Mouse (Mus musculus) midbrain, embryonic 14.5 days (tissue): ENCODE measurements around the gene Arhgef15. TPM values are rescaled to one million over a fixed set of nuclear protein-coding genes. Genes with fewer than 3 reads are reported as not detected.
A peak's percentile ranks its signal among the peaks of the same experiment; 100 is the strongest.

ENCODE experiments used
- ATAC-seq: fragments of 200-750 bp; cut with Nextera tagmentation; 2 replicates; pipeline ENCODE4 v1.8.0; 2017; ENCODE audit warnings: moderate number of reproducible peaks, moderate library complexity; ENCODE audit not compliant: low FRiP score, low TSS enrichment
- DNase-seq: peaks from one replicate; pipeline ENCODE4 v3.0.0-alpha.2; 2015
- H3K27ac ChIP-seq: fragments of 300-500 bp; sonication (generic); replicated peaks from 2 replicates; pipeline ENCODE4 v1.5.1; 2014; ENCODE audit warnings: mild to moderate bottlenecking, low read depth, low read length, moderate library complexity
- H3K27me3 ChIP-seq: fragments of 300-500 bp; sonication (generic); 2 replicates; pipeline ENCODE4 v1.6.1; 2014; ENCODE audit warnings: low read length, control low read depth, mixed read lengths; ENCODE audit not compliant: control insufficient read depth, insufficient read depth
- H3K36me3 ChIP-seq: fragments of 300-500 bp; sonication (generic); 2 replicates; pipeline ENCODE4 v1.6.1; 2014; ENCODE audit warnings: low read length, control low read depth; ENCODE audit not compliant: control insufficient read depth, insufficient read depth
- H3K4me1 ChIP-seq: fragments of 300-500 bp; sonication (generic); 2 replicates; pipeline ENCODE4 v1.6.1; 2014; ENCODE audit warnings: mild to moderate bottlenecking, antibody characterized with exemption, low read length, control low read depth; ENCODE audit not compliant: control insufficient read depth, insufficient read depth
- H3K4me2 ChIP-seq: fragments of 300-500 bp; sonication (generic); 2 replicates; pipeline ENCODE4 v1.6.1; 2014; ENCODE audit warnings: mild to moderate bottlenecking, low read length, moderate library complexity
- H3K4me3 ChIP-seq: fragments of 300-500 bp; sonication (generic); replicated peaks from 2 replicates; pipeline ENCODE4 v1.5.1; 2014; ENCODE audit warnings: low read depth, low read length
- H3K9ac ChIP-seq: fragments of 300-500 bp; sonication (generic); replicated peaks from 2 replicates; pipeline ENCODE4 v1.6.1; 2014; ENCODE audit warnings: mild to moderate bottlenecking, low read length, moderate library complexity
- H3K9me3 ChIP-seq: fragments of 300-500 bp; sonication (generic); 2 replicates; pipeline ENCODE4 v1.6.1; 2016; ENCODE audit warnings: low read length, control low read depth, mixed read lengths; ENCODE audit not compliant: control insufficient read depth
- WGBS: fragments of 180-500 bp; shearing (Covaris S2); extraction: QIAGEN DNeasy Blood & Tissue Kit; methylation state at CpG from one replicate; pipeline ENCODE4 v1.1.7; 2014; 5-methylcytosine and 5-hydroxymethylcytosine counted together
- polyA plus RNA-seq: library from polyadenylated mRNA; unstranded; fragments of >200 nt; fragmentation: Nextera tagmentation; extraction: Ambion mirVana; gene quantifications from 2 replicates; pipeline ENCODE4 v1.2.1, GENCODE M21; 2014

Arhgef15 gene
- polyA plus RNA-seq, 1 experiment from 2014 or later = 19.5 TPM

DNA sequence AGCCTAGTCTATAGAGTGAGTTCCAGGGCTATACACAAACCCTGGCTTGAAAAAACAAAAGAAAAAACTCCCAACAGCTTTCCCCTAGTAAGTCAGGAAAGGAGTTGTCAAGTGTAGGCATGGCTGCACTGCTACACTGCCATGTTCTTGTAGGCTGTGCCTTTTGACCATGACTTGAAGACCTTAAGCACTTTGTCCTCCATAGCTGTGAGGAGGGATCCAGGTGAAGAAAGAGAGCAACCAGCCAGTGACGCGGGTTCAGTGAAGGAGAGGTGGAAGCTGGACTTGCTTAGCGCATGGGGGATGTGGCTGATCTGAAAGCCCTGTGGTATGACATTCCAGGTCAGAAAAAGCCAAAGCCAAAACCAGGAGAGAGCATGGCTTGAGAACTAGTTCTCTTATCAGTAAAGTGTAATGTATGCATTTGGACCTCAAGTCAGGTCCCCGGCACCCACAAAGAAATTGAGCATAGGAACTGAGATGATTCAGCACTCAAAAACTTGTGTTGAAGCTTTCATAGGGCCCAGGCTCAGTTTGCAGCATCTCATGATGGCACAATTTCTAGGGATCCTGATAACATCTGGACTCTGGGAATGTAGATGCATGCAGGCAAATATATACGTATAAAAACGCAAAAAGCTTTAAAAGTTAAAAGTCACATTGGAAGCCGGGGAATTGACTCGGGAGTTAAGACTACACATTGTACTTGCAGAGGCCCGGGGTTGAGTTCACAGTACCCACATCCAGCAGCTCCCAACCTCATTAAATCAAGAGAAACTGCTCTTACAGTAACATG is 51.4 kb downstream of the Arhgef15 start:
- H3K4me1 ChIP-seq = peaks cover 6% of the 10 kb centered on the region
- peaks cover 51% of the 10 kb centered on the region for H3K36me3 ChIP-seq
- DNase-seq (no peak), ATAC-seq (no peak)
- WGBS = 90% methylated on average over 9 of the region's 9 CpGs
- H3K9me3 ChIP-seq = no peaks in the 10 kb centered on the region
- H3K4me2 ChIP-seq = no peak overlapping the region
- H3K4me3 ChIP-seq = no peak overlapping the region
- H3K27ac ChIP-seq = no peak overlapping the region
- no peak overlapping the region for H3K9ac ChIP-seq
- no peaks in the 10 kb centered on the region for H3K27me3 ChIP-seq

DNA sequence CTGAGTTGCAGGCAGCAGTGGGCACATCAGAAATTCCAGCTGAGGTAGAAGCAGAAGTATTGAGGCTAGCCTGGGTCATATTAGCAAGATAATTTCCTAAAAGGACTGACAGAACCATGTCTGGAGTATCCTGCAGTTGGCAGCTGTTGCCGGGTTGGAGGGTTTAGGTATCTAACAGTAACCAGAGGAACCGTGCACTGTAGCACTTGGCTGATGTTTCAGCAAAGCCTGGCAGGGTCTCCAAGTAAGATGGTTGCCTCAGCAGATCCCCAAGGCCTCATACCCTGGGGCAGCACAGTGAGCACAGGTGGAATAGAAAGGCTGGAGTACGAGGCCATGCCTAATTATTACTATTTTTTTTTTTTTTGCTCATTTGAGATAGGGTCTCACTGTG is 52.1 kb downstream of the Arhgef15 start:
- peaks cover 51% of the 10 kb centered on the region for H3K36me3 ChIP-seq
- 94% methylated on average over 3 of the region's 3 CpGs for WGBS
- H3K4me3 ChIP-seq = no peak overlapping the region
- no peaks in the 10 kb centered on the region for H3K9me3 ChIP-seq
- H3K4me1 ChIP-seq = peaks cover 6% of the 10 kb centered on the region
- no peak overlapping the region for H3K9ac ChIP-seq
- H3K27ac ChIP-seq = no peak overlapping the region
- ATAC-seq = no peak
- H3K4me2 ChIP-seq = no peak overlapping the region
- no peaks in the 10 kb centered on the region for H3K27me3 ChIP-seq
- no peak for DNase-seq

- 82% methylated on average over 8 of the region's 8 CpGs for WGBS
- no peaks in the 10 kb centered on the region for H3K9me3 ChIP-seq
Measured at GRCm38 (mm10) chr11:68904375-68905137, 52.7 kb downstream of the Arhgef15 start.

DNA sequence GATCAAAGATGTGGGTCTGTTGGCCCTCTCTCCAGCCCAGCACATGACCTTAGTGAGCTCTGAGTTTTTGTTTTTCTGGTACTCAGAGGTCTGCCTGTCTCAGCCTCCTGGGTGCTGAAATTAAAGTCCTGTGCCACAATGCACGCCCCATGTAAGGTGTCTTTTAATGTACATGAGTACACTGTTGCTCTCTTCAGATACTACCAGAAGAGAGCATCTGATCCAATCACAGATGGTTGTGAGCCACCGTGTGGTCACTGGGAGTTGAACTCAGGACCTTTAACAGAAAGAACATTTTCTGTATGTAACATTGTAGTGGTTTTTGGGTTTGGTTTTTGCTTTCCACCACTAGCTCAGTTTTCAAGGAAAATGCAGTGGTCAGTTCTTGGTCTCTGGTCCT is 53.5 kb downstream of the Arhgef15 start:
- 93% methylated on average over 2 of the region's 2 CpGs for WGBS
- H3K4me3 ChIP-seq = no peak overlapping the region

More at GRCm38 (mm10) chr11:68904375-68905137, 52.7 kb downstream of the Arhgef15 start:
- Histone ChIP-seq H3K27ac (no peak overlapping the region), H3K4me3 (no peak overlapping the region), H3K27me3 (no peaks in the 10 kb centered on the region), H3K4me2 (no peak overlapping the region), H3K4me1 (peaks cover 6% of the 10 kb centered on the region), H3K36me3 (peaks cover 51% of the 10 kb centered on the region), H3K9ac (no peak overlapping the region)
- ATAC-seq (no peak), DNase-seq (peak; percentile 93)

DNA sequence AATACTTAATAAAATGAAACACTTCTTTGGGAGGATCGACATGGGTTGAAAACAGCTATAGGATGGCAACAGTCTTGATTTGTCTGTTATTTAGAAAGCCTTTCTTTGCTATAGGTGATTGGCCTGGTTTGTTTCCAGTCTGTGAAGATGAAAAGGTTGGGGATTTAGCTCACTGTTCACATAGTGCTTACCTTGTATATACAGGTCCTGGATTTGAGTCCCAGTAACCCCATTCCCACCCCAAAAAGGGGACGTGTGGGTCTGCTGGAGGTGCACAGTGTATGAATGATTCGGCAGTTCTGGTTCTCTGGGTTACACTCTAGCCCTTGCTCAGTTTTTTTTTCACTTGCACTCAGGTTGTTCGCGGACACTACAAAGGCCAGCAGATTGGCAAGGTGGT is 54.5 kb downstream of the Arhgef15 start:
- Histone ChIP-seq H3K4me1 (peaks cover 6% of the 10 kb centered on the region), H3K36me3 (peaks cover 51% of the 10 kb centered on the region), H3K9ac (peak overlapping the region; percentile 95; the same call in 1 of the 2 replicates), H3K4me2 (peak overlapping the region; percentile 61), H3K4me3 (peak overlapping the region; percentile 94), H3K27me3 (no peaks in the 10 kb centered on the region), H3K9me3 (no peaks in the 10 kb centered on the region), H3K27ac (no peak overlapping the region)
- DNase-seq (no peak), ATAC-seq (no peak)
- WGBS = 88% methylated on average over 5 of the region's 5 CpGs

More for the DNA sequence above, 53.5 kb downstream of the Arhgef15 start:
- Histone ChIP-seq H3K27ac (no peak overlapping the region), H3K4me2 (no peak overlapping the region), H3K36me3 (peaks cover 51% of the 10 kb centered on the region), H3K9me3 (no peaks in the 10 kb centered on the region), H3K27me3 (no peaks in the 10 kb centered on the region), H3K4me1 (peaks cover 6% of the 10 kb centered on the region), H3K9ac (no peak overlapping the region)
- ATAC-seq = no peak
- DNase-seq = no peak

DNA sequence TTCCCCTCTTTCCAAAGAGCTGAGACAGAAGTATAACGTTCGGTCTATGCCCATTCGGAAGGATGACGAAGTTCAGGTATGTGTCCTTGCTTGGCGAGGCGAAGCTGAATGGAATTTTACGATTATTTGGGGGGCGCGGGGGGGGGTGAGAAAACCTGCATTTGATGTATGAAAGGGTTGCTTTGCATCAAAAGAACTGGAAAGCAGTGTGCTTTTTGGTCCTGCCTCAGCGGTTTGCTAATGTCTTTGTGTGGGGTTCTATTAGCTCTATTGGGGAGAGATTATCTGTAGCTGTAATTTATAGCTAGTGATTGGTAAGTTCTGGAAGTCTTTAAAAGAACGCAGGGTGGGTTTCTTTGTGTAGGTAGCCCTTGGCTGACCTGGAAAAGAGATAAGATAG is 54.9 kb downstream of the Arhgef15 start:
- 6% methylated on average over 11 of the region's 11 CpGs for WGBS
- H3K9ac ChIP-seq = peak overlapping the region; percentile 95
- no peaks in the 10 kb centered on the region for H3K27me3 ChIP-seq
- peaks cover 6% of the 10 kb centered on the region for H3K4me1 ChIP-seq
- H3K36me3 ChIP-seq = peaks cover 46% of the 10 kb centered on the region
- H3K4me2 ChIP-seq = peak overlapping the region; percentile 61
- DNase-seq = no peak
- no peak for ATAC-seq
- H3K9me3 ChIP-seq = no peaks in the 10 kb centered on the region
- H3K27ac ChIP-seq = no peak overlapping the region
- peak overlapping the region; percentile 94 for H3K4me3 ChIP-seq

DNA sequence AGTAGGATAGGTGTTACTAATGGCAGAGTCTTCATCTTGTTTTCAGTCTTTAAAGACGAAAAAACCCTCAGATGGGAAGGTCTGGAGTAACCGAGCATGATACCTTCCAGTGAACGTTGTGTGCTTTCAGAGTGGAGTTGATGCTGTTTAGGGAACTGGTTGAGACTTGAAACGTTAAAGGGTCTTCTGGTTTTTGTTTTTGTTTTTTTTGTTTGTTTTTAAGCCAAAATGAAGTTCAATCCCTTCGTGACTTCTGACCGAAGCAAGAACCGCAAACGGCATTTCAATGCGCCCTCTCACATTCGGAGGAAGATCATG is 55.3 kb downstream of the Arhgef15 start:
- Histone ChIP-seq H3K27ac (peak overlapping the region; percentile 93; the same call in 1 of the 2 replicates), H3K4me1 (peaks cover 6% of the 10 kb centered on the region), H3K9ac (peak overlapping the region; percentile 95), H3K4me3 (peak overlapping the region; percentile 94), H3K9me3 (no peaks in the 10 kb centered on the region), H3K27me3 (no peaks in the 10 kb centered on the region), H3K4me2 (peak overlapping the region; percentile 61), H3K36me3 (peaks cover 43% of the 10 kb centered on the region)
- under 1% methylated on average over 9 of the region's 10 CpGs for WGBS
- ATAC-seq (no peak), DNase-seq (no peak)

DNA sequence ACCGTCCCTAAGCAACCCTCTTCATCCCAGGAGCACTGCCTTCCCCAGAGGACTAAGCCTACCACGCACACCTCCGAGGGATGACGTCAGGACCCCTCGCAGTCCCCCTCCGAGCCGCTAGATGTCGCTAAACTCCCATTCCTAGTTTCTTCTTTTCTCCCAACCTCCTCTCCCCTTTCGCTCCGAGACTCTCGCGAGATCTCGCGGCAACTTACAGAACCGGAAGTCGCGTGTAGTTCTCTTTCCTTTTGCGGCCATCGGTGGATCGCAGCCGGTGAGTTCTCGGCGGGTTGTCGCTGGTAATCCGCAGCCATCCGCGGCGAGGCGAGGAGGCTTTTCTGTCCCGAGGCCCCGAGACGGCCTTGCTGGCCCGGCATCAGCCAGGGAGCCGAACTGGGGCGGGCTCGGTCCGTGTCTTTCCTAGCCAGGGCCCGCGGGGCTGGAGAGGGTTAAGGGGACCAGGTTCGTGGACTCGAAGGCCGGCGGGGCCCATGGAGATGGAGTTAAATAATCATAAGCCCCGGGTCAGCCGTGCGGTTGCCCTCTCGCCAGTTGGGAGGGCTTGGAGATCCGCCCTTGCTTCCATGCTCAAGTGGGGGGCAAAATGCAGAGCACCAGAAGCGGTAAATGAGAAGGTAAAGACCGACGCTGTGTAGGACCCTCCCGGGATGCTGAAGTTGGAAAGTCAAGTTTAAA is 55.8 kb downstream of the Arhgef15 start, which contains the start of gene Rpl26:
Gene Rpl26, plus strand, starts transcription at position 233 of the 696 bp plus-strand sequence.
- H3K4me3 ChIP-seq = peak within 1 kb of the TSS; percentile 94
- peaks cover 39% of the 10 kb centered on the region for H3K36me3 ChIP-seq
- peak; percentile 99 for DNase-seq
- peaks cover 6% of the 10 kb centered on the region for H3K4me1 ChIP-seq
- peak; percentile 89 for ATAC-seq
- H3K27me3 ChIP-seq = no peaks in the 10 kb centered on the region
- WGBS = under 1% methylated on average over 52 of the region's 52 CpGs
- peak within 1 kb of the TSS; percentile 95 for H3K9ac ChIP-seq
- H3K4me2 ChIP-seq = peak within 1 kb of the TSS; percentile 61
- H3K9me3 ChIP-seq = no peaks in the 10 kb centered on the region
- H3K27ac ChIP-seq = peak within 1 kb of the TSS; percentile 93
